ENCODE assay signal across 7 mouse cellular contexts in the genomic region with DNA sequence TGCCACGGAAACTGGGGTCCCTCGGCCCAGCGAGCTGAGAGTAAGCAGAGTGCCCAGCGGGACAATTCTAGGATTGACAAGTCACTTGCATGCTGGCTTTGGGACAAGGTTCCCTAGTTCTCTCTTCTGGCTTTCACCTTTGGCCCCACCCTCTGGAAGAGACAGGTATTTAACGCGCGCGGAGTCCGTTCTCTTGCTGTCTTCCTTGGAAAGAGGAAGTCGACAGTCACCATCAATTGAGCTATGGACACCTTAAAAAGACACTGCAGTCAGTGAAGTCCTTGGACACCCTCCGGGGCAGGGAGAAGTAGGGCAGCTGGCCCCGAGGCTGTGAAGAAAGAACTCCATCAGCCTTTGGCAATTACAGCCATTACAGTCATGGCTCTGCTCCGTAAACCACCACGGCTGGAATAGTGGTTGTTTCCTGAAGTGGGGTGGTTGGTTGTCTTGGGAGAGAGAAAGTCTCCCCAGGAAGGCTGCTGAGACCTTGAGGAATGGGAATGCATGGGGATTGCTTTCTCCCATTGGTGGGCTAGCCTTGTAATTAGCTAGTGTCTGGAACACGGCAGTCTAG. TPM values are rescaled to one million over a fixed set of nuclear protein-coding genes. Genes with fewer than 3 reads are reported as not detected.
DNase-seq lines count a peak whose midpoint lies in the region; ATAC-seq and TF ChIP-seq lines count a peak whose summit lies in the region.

No protein-coding gene starts in this region.

- TF ChIP-seq RAD21 in MEL (IDR thresholded peaks at IDR 0.05; ENCODE audit: low read depth, low read length): no peak

- no peak overlapping the region for H3K27ac ChIP-seq in MEL (ENCODE audit: control insufficient read depth, low read depth, low read length)
- H3K27ac ChIP-seq in lung, postnatal 0 days (ENCODE audit: low read length): peak overlapping the region; percentile 43

- DNase-seq in MEL (ENCODE audit: low read depth, low spot score): peak; percentile 30
- peak; percentile 15 for DNase-seq in induced T-regulatory cell, adult 2 months (ENCODE audit: low read depth)
- peak; percentile 63 for DNase-seq in lung, postnatal 0 days (ENCODE audit: low spot score)
- no peak for DNase-seq in embryo, embryonic 10.5 days (ENCODE audit: low spot score)
- no peak for DNase-seq in gastrocnemius, adult 8-10 months (ENCODE audit: low spot score in 2 of 2)
- no peak for DNase-seq in adrenal gland, postnatal 4 days (ENCODE audit: low spot score in 2 of 2)

- no peaks in the 10 kb centered on the region for H3K79me2 ChIP-seq in MEL (ENCODE audit: control insufficient read depth, insufficient read depth, low read length, poor library complexity)

- 0 out of 4 replicates have a peak, but pooled peaks cover 0 to 2% of the 10 kb centered on the region in 2 experiments for H3K27me3 ChIP-seq in MEL (ENCODE audit: control insufficient read depth in 1 of 2, insufficient read depth in 2 of 2, low read length in 2 of 2)
- H3K27me3 ChIP-seq in lung, postnatal 0 days (replicated peaks; ENCODE audit: insufficient read depth, low read length): no peaks in the 10 kb centered on the region

- H3K9me3 ChIP-seq in MEL (replicated peaks; ENCODE audit: insufficient read depth, low read length): no peaks in the 10 kb centered on the region
- H3K9me3 ChIP-seq in lung, postnatal 0 days (ENCODE audit: low read length): no peaks in the 10 kb centered on the region

- H3K9ac ChIP-seq in MEL (ENCODE audit: control insufficient read depth, low read depth, low read length, poor library complexity, severe bottlenecking): no peak overlapping the region
- 0 out of 2 replicates have a peak overlapping the region, but pooled peaks have one; percentile 9 for H3K9ac ChIP-seq in lung, postnatal 0 days (replicated peaks; ENCODE audit: low read depth)

- TF ChIP-seq EP300 in MEL (IDR thresholded peaks at IDR 0.05; ENCODE audit: low read depth in 1 of 2, low read length in 2 of 2): no peak
- no peak for TF ChIP-seq EP300 in lung, postnatal 0 days (IDR thresholded peaks at IDR 0.05)

- no peaks in the 10 kb centered on the region for H3K36me3 ChIP-seq in MEL (ENCODE audit: control insufficient read depth in 1 of 2, insufficient read depth in 2 of 2, low read length in 2 of 2)
- no peaks in the 10 kb centered on the region for H3K36me3 ChIP-seq in lung, postnatal 0 days (ENCODE audit: insufficient read depth, low read length)

- peaks cover 0 to 13% of the 10 kb centered on the region in 2 experiments; a peak in 2 of 4 replicates for H3K4me1 ChIP-seq in MEL (ENCODE audit: control insufficient read depth in 1 of 2, insufficient read depth in 2 of 2, low read length in 2 of 2)
- peaks cover 22% of the 10 kb centered on the region; the same call in 1 of the 2 replicates for H3K4me1 ChIP-seq in lung, postnatal 0 days (ENCODE audit: insufficient read depth, low read depth, low read length)

- WGBS in lung, postnatal 0 days: 14% methylated on average over 15 of the region's 15 CpGs

- peak; percentile 30 for ATAC-seq in common myeloid progenitor, adult 5-6 weeks (replicated peaks; ENCODE audit: low read depth, poor library complexity, severe bottlenecking)
- ATAC-seq in lung, postnatal 0 days: no peak; the same call in 1 of the 2 replicates

- no peak for TF ChIP-seq CTCF in MEL (IDR thresholded peaks at IDR 0.05 in 2 of 3, conservative IDR thresholded peaks at IDR 0.05 in 1 of 3; ENCODE audit: control insufficient read depth in 1 of 3, insufficient read depth in 1 of 3, low read depth in 2 of 3, low read length in 3 of 3, poor library complexity in 1 of 3, severe bottlenecking in 1 of 3)
- TF ChIP-seq CTCF in lung, postnatal 0 days (IDR thresholded peaks at IDR 0.05): peak; percentile 22; the same call in 1 of the 2 replicates

- TF ChIP-seq POLR2A in MEL (IDR thresholded peaks at IDR 0.05; ENCODE audit: control insufficient read depth in 1 of 2, insufficient read depth in 1 of 2, low read depth in 1 of 2, low read length in 2 of 2, poor library complexity in 1 of 2): no peak

- peak overlapping the region; percentile 30 to 41; a peak in 3 of 4 replicates for H3K4me3 ChIP-seq in MEL (ENCODE audit: control insufficient read depth in 1 of 2, insufficient read depth in 1 of 2, low read depth in 2 of 2, low read length in 2 of 2)
- H3K4me3 ChIP-seq in lung, postnatal 0 days (ENCODE audit: low read depth, low read length): peak overlapping the region; percentile 41

- peak overlapping the region; percentile 84 for H3K4me2 ChIP-seq in lung, postnatal 0 days (replicated peaks; ENCODE audit: low read depth, low read length)

TF ChIP-seq in MEL, 35 proteins besides CTCF, POLR2A, EP300 and RAD21:
- TF ChIP-seq ZC3H11A (IDR thresholded peaks at IDR 0.05; ENCODE audit: low read depth, low read length) (no peak), RCOR1 (IDR thresholded peaks at IDR 0.05; ENCODE audit: low read depth, low read length) (no peak)

RNA-seq across cellular contexts. Expression of a gene that starts 0.5 kb away (rescaled TPM):
- not detected in 2 replicates for total RNA-seq in MEL (2012; rRNA removed)
- polyA plus RNA-seq in MEL (2012; ENCODE audit: insufficient read depth in 1 of 2, insufficient read length in 2 of 2, low read depth in 1 of 2, low replicate concordance in 2 of 2, missing spikeins in 1 of 2): not detected
- not detected in 2 replicates for total RNA-seq in common myeloid progenitor, adult 5-6 weeks (2017)
- 1.5 TPM in 2 replicates for polyA plus RNA-seq in lung, postnatal 0 days (2015; fragmentation: Nextera tagmentation; extraction: Ambion mirVana)
- total RNA-seq in gastrocnemius, adult 8-10 months (2022): 1 to 10 TPM in 1 of 4 experiments, under 1 TPM in 3; 0.51 to 1.2 (median 0.82) TPM
- total RNA-seq in adrenal gland, postnatal 4 days (2021): 1 to 10 TPM; 1.6 to 1.8 TPM

Comparison
In these comparisons a context has a peak if more than half of its experiments do, and no peak if none do; other contexts are left out.
1. DNase-seq: peak in MEL (single experiment), induced T-regulatory cell, adult 2 months (single experiment) and lung, postnatal 0 days (single experiment); none in embryo, embryonic 10.5 days (single experiment), gastrocnemius, adult 8-10 months (0 of 2) and adrenal gland, postnatal 4 days (0 of 2).